Mouse (Mus musculus): ENCODE measurements at regions not wholly inside any gene's neighbourhood (a gene's known extent, or its start where the extent isn't known, plus 50 kb on each side); places are given as distances from the start of the nearest gene placed in this dataset.

GRCm38 (mm10) chr8:41703927-41704924 is 287.4 kb upstream of the Frg1 start:
- no peak for DNase-seq (ENCODE audit: low spot score)

Data from layer of hippocampus, adult 11-12 months (tissue).